Mouse (Mus musculus) hindbrain, postnatal 0 days (tissue): ENCODE measurements around the gene Tmc6. TPM values are rescaled to one million over a fixed set of nuclear protein-coding genes. Genes with fewer than 3 reads are reported as not detected.
A peak's percentile ranks its signal among the peaks of the same experiment; 100 is the strongest.

ENCODE experiments used
- ATAC-seq: fragments of 200-750 bp; cut with Nextera tagmentation; 2 replicates; pipeline ENCODE4 v1.8.0; 2017; ENCODE audit warnings: mild to moderate bottlenecking, moderate TSS enrichment, moderate library complexity
- DNase-seq: peaks from one replicate; pipeline ENCODE4 v3.0.0-alpha.2; 2015; ENCODE audit warnings: low spot score
- H3K27ac ChIP-seq: fragments of 300-500 bp; sonication (generic); 2 replicates; pipeline ENCODE4 v1.5.1; 2014; ENCODE audit warnings: mild to moderate bottlenecking
- H3K27me3 ChIP-seq: fragments of 300-500 bp; sonication (generic); 2 replicates; pipeline ENCODE4 v1.6.1; 2014; ENCODE audit warnings: low read length, mixed read lengths; ENCODE audit not compliant: insufficient read depth
- H3K36me3 ChIP-seq: fragments of 300-500 bp; sonication (generic); 2 replicates; pipeline ENCODE4 v1.6.1; 2014; ENCODE audit warnings: low read length, mixed read lengths; ENCODE audit not compliant: insufficient read depth
- H3K4me1 ChIP-seq: fragments of 300-500 bp; sonication (generic); 2 replicates; pipeline ENCODE4 v1.6.1; 2014; ENCODE audit warnings: antibody characterized with exemption, low read length, mixed read lengths; ENCODE audit not compliant: insufficient read depth
- H3K4me2 ChIP-seq: fragments of 300-500 bp; sonication (generic); 2 replicates; pipeline ENCODE4 v1.6.1; 2014; ENCODE audit warnings: low read depth, mild to moderate bottlenecking, low read length, moderate library complexity, mixed read lengths
- H3K4me3 ChIP-seq: fragments of 300-500 bp; sonication (generic); 2 replicates; pipeline ENCODE4 v1.5.1; 2014; ENCODE audit warnings: low read length
- H3K9ac ChIP-seq: fragments of 300-500 bp; sonication (generic); replicated peaks from 2 replicates; pipeline ENCODE4 v1.6.1; 2014; ENCODE audit warnings: mild to moderate bottlenecking, low read length, moderate library complexity, mixed read lengths
- H3K9me3 ChIP-seq: fragments of 300-500 bp; sonication (generic); 2 replicates; pipeline ENCODE4 v1.6.1; 2016; ENCODE audit warnings: low read length, mixed read lengths
- CTCF ChIP-seq: IDR thresholded peaks from 2 replicates; pipeline ENCODE4 v1.5.1; 2016; ENCODE audit warnings: antibody characterized with exemption, control low read depth, low read depth
- WGBS: fragments of 180-500 bp; shearing (Covaris S2); extraction: QIAGEN DNeasy Blood & Tissue Kit; methylation state at CpG from one replicate; pipeline ENCODE4 v1.1.7; 2014; 5-methylcytosine and 5-hydroxymethylcytosine counted together
- polyA plus RNA-seq: library from polyadenylated mRNA; unstranded; fragments of >200 nt; fragmentation: Nextera tagmentation; extraction: Ambion mirVana; gene quantifications from 2 replicates; pipeline ENCODE4 v1.2.1, GENCODE M21; 2015
- total RNA-seq: library from RNA; depleted of rRNA; stranded (reverse); fragments of >200 nt; gene quantifications from 2 replicates; pipeline ENCODE4 v1.2.3, GENCODE M21; 2014

Tmc6 gene
- total and polyA plus RNA-seq, 2 experiments from 2014 or later: 3.2 to 4.7 TPM

DNA sequence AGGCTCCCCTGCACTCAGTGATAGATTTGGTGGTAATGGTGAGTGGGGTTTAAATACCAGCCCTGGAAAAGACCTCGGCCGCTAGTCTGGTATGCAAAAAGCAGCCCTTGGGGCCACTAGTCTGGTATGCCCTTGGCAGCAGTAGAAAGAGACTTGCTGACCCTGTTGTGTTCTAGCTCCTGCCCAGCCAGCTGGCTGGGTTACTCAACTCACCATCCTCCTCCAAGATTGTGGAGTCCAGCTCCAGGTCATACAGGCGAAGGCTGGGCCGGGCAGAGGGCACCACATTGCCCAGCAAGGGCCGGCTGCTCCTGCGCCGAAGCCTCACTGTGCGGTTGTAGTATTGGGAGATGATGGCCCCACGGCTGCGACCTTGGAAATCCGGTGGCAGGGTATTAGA, 4.0 kb downstream of the Tmc6 start:
- Histone ChIP-seq H3K4me2 (no peak overlapping the region), H3K27me3 (peaks cover 4% of the 10 kb centered on the region; the same call in 1 of the 2 replicates), H3K9ac (no peak overlapping the region), H3K36me3 (no peaks in the 10 kb centered on the region), H3K4me1 (peaks cover 15% of the 10 kb centered on the region), H3K27ac (no peak overlapping the region), H3K9me3 (no peaks in the 10 kb centered on the region), H3K4me3 (no peak overlapping the region)
- no peak for ATAC-seq
- DNase-seq: no peak
- WGBS: 98% methylated on average over 11 of the region's 11 CpGs
- TF ChIP-seq CTCF: no peak

DNA sequence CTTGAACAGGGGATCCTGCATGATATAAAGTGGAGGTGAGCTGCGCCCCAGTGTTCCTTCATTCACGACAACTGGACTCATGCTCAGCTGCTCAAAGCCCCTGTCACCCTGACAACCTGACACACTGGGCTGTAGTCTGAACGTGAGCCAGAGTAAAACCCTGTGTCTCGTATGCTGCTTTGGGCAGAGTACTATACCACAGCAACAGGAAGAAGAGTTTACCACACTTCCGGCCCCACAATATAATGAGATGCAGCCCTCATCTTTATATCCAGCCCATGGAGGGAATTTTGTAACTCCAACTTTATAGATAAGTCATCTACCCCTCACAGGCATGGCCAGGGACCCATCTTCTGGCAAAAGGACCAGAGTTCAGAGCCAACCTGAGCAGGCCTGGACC, 4.9 kb downstream of the Tmc6 start:
- H3K4me1 ChIP-seq: peaks cover 14% of the 10 kb centered on the region
- no peak overlapping the region for H3K4me3 ChIP-seq
- 0 out of 2 replicates have a peak, but pooled peaks cover 3% of the 10 kb centered on the region for H3K27me3 ChIP-seq
- no peak overlapping the region for H3K4me2 ChIP-seq
- TF ChIP-seq CTCF: no peak
- no peak for ATAC-seq
- WGBS: 77% methylated on average over 5 of the region's 5 CpGs
- no peaks in the 10 kb centered on the region for H3K36me3 ChIP-seq
- H3K27ac ChIP-seq: no peak overlapping the region
- H3K9ac ChIP-seq: no peak overlapping the region
- H3K9me3 ChIP-seq: no peaks in the 10 kb centered on the region
- no peak for DNase-seq

DNA sequence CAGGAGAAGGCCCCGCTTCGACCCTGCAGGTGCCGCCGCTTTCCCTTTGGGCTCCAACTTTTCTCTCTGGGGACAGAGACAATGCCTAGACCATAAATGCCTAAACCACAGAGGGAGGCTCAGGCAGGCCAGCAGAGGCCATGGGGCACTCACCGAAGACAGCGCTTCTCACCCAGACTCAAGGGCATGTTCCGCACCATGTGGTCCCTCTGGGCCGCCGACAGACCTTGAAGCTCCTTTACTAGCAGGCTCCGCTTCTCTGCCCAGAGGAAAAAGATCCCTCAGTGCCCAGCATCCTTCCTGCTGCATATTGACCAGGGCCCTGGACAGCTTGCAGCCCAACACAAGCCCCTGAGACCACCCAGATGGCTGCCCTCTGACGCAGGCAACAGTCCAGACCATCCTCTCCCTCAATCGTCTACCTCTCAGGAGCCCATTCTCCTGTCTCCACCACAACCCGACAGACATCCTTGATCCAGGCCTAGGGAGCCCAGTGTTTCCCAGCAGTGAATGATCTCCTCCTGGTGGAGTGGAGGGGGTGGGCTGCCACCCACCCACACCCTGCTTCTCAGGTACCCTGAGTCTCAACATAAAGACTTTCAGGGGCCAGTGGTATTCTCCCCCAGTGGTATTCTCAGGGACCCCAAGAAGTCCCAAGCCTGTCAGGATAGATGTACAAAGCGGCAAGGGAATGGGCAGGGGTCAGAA, 5.8 kb downstream of the Tmc6 start:
- Histone ChIP-seq H3K4me3 (no peak overlapping the region), H3K27ac (no peak overlapping the region), H3K9me3 (no peaks in the 10 kb centered on the region), H3K4me1 (peaks cover 14% of the 10 kb centered on the region), H3K9ac (no peak overlapping the region), H3K4me2 (no peak overlapping the region), H3K27me3 (no peaks in the 10 kb centered on the region), H3K36me3 (no peaks in the 10 kb centered on the region)
- DNase-seq: no peak
- WGBS: 86% methylated on average over 14 of the region's 14 CpGs
- no peak for TF ChIP-seq CTCF
- no peak for ATAC-seq

DNA sequence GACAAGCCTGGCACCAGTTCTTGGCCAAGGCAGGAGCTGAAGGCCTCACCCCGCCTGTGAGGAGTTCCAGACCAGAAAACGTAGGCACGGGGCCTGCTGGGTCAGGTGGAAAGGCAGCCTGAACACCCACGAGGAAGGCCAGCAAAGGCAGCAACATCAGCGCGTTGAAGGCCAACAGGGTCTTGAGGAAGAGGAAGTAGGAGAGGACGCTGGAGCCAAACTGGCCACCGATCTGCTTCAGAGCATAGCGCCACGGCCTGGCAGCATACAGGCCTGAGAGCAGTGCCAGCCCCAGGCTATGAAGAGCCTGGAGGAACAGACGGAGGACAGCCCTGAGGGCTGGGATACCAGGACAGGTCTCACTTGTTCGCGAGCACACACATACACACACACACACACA, 6.5 kb downstream of the Tmc6 start:
- Histone ChIP-seq H3K4me1 (peaks cover 14% of the 10 kb centered on the region), H3K9ac (no peak overlapping the region), H3K36me3 (no peaks in the 10 kb centered on the region), H3K27me3 (no peaks in the 10 kb centered on the region), H3K27ac (no peak overlapping the region), H3K4me2 (no peak overlapping the region), H3K4me3 (no peak overlapping the region), H3K9me3 (no peaks in the 10 kb centered on the region)
- DNase-seq (no peak), ATAC-seq (no peak)
- no peak for TF ChIP-seq CTCF
- 91% methylated on average over 13 of the region's 13 CpGs for WGBS

DNA sequence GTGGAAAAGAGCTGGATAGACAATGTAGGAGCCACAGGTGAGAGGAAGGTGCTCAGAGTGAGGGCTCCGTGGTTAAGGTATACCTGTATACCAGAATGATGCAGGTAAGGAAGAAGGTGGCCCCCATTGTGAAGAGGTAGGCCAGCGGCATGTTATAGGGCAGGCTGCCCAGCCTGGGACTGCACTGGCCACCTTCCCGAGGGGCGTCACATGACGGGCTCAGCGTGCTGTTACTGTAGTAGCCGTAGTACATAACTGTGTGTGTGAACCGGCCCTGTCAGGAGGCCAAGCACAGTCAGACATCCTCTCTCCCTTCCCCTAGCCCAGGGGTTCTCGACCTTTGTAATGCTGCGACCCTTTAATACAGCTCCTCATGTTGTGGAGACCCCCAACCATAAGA, 7.1 kb downstream of the Tmc6 start:
- no peak for TF ChIP-seq CTCF
- no peak overlapping the region for H3K4me2 ChIP-seq
- no peak overlapping the region for H3K9ac ChIP-seq
- no peak for DNase-seq
- no peaks in the 10 kb centered on the region for H3K27me3 ChIP-seq
- H3K9me3 ChIP-seq: no peaks in the 10 kb centered on the region
- WGBS: 90% methylated on average over 10 of the region's 10 CpGs
- no peak for ATAC-seq
- no peak overlapping the region for H3K4me3 ChIP-seq
- no peaks in the 10 kb centered on the region for H3K36me3 ChIP-seq
- H3K27ac ChIP-seq: no peak overlapping the region
- peaks cover 9% of the 10 kb centered on the region for H3K4me1 ChIP-seq

DNA sequence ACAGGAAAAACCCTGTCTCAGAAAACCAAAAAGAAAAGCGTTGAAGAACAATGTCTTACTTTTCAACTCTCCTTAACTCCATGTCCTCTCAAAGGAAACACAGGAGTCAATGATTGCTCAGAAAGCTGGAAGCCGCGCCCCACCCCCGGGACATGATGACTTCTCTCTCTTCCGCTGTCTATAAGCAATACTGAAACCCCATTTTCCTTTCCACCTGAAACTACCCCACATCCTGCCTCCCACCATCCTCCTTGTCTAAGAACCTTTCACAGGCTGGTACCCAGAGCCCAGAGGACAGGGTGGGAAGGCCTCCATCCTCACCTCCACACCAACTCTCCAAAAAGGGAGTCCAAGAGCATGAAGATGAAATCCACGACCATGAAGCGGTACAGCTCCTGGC, 9.6 kb downstream of the Tmc6 start:
- TF ChIP-seq CTCF: no peak
- ATAC-seq: no peak
- no peak overlapping the region for H3K9ac ChIP-seq
- no peaks in the 10 kb centered on the region for H3K36me3 ChIP-seq
- no peak overlapping the region for H3K4me3 ChIP-seq
- no peak overlapping the region for H3K27ac ChIP-seq
- no peak for DNase-seq
- WGBS: 92% methylated on average over 7 of the region's 7 CpGs
- H3K27me3 ChIP-seq: no peaks in the 10 kb centered on the region
- H3K4me2 ChIP-seq: no peak overlapping the region
- H3K9me3 ChIP-seq: no peaks in the 10 kb centered on the region
- peaks cover 7% of the 10 kb centered on the region; the same call in 1 of the 2 replicates for H3K4me1 ChIP-seq

DNA sequence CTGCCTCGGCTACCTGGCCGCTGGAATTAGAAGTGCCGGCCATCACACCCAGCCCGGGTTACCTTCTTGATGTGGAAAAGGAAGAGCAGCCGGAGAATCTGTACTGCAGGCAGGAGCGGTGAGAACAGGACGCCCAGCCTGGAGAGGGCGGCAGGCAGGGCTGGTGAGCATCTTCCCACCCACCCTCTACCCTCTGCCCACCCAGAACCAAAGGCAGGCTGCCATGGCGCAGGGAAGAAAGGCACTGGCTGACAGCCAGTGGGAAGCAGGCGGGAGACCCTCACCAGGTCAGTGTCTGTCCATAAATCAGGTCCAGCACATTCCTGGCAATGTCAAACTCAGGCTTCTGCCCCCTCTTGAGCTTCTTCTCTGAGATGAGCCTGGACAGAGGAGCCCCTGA, 11.6 kb downstream of the Tmc6 start:
- peak overlapping the region; percentile 2; the same call in 1 of the 2 replicates for H3K27ac ChIP-seq
- no peaks in the 10 kb centered on the region for H3K27me3 ChIP-seq
- ATAC-seq (peak; percentile 33; the same call in 1 of the 2 replicates), DNase-seq (peak; percentile 43)
- H3K4me3 ChIP-seq: no peak overlapping the region
- 64% methylated on average over 10 of the region's 10 CpGs for WGBS
- H3K9me3 ChIP-seq: no peaks in the 10 kb centered on the region
- no peak overlapping the region for H3K9ac ChIP-seq
- peaks cover 7% of the 10 kb centered on the region; the same call in 1 of the 2 replicates for H3K4me1 ChIP-seq
- TF ChIP-seq CTCF: no peak
- no peaks in the 10 kb centered on the region for H3K36me3 ChIP-seq
- no peak overlapping the region for H3K4me2 ChIP-seq
